Mouse (Mus musculus) effector memory CD4-positive, alpha-beta T cell, adult 5 months (primary cell): ENCODE measurements around the gene Sfrp4. TPM values are rescaled to one million over a fixed set of nuclear protein-coding genes. Genes with fewer than 3 reads are reported as not detected.

ENCODE experiments used
- polyA plus RNA-seq: library from polyadenylated mRNA; unstranded; fragments of 100-300 nt; shearing (Covaris generic); gene quantifications from one replicate; pipeline ENCODE4 v1.2.1, GENCODE M21; 2017

The Sfrp4 gene
- polyA plus RNA-seq, result not detected

GRCm38 (mm10) chr13:19622573-19623227 lies at the start of gene Sfrp4:
Gene Sfrp4, plus strand, starts transcription at chr13:19623104.

GRCm38 (mm10) chr13:19619216-19619927 lies 3.5 kb upstream of the Sfrp4 start, which contains the start of gene Epdr1:
Gene Epdr1, minus strand, starts transcription at chr13:19619927.

Other genes with a start within 250 kb of the Sfrp4 start
- gene Stard3nl, start 227.3 kb upstream of the Sfrp4 start, polyA plus RNA-seq, result 31.3 TPM
- gene Epdr1, start 3.2 kb upstream of the Sfrp4 start, polyA plus RNA-seq, result not detected
- gene Nme8, start 74.7 kb downstream of the Sfrp4 start, polyA plus RNA-seq, result not detected
- gene Gpr141, start 201.2 kb downstream of the Sfrp4 start, polyA plus RNA-seq, result not detected